Mouse (Mus musculus) embryonic fibroblast, embryonic 13.5 days (primary cell): ENCODE measurements around the gene Gm7271. TPM values are rescaled to one million over a fixed set of nuclear protein-coding genes. Genes with fewer than 3 reads are reported as not detected.

Source experiments
- H3K27ac ChIP-seq: 2 replicates; pipeline ENCODE4 v1.5.1; 2012; ENCODE audit warnings: low read length, control low read depth, inconsistent platforms; ENCODE audit not compliant: insufficient read depth
- H3K4me1 ChIP-seq: 2 replicates; pipeline ENCODE4 v1.6.1; 2011; ENCODE audit warnings: low read length; ENCODE audit not compliant: control insufficient read depth, insufficient read depth
- H3K4me3 ChIP-seq: 2 replicates; pipeline ENCODE4 v1.5.1; 2011; ENCODE audit warnings: mild to moderate bottlenecking, control low read depth, low read length; ENCODE audit not compliant: insufficient read depth
- CTCF ChIP-seq: IDR thresholded peaks from 2 replicates; pipeline ENCODE4 v1.5.1; 2011; ENCODE audit warnings: mild to moderate bottlenecking, control low read depth, low read length, moderate library complexity, borderline replicate concordance; ENCODE audit not compliant: insufficient read depth
- POLR2A ChIP-seq: IDR thresholded peaks from 2 replicates; pipeline ENCODE4 v1.6.1; 2011; ENCODE audit warnings: low read depth, mild to moderate bottlenecking, control low read depth, low read length, moderate library complexity
- polyA plus RNA-seq: library from polyadenylated mRNA; stranded (reverse); fragments of >200 nt; gene quantifications from 2 replicates; pipeline ENCODE4 v1.2.4, GENCODE M21; 2011; ENCODE audit warnings: low read depth; ENCODE audit not compliant: missing spikeins, insufficient read length

Gm7271 gene
- polyA plus RNA-seq: not detected in 2 replicates

DNA sequence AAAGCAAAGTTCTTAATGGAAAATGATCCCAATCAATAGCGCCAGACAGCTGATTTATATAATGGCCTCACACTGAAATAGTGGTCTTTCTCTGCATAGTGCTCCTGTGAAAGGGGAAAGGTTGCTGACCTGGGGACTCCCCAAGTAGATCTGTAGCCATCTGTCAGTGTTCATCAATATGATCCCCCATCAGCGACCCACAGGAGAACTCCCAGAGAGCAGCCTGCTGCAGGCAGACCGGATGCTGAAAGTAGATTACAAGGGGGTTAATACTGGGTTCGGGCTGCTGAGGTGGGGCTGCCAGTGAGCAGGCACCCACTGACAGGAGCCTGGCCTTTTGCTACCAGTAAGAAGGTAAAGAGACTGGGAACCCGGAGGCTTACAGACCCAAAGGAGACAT lies at the start of gene Gm7271:
Gene Gm7271, plus strand, starts transcription at position 230 of the 400 bp plus-strand sequence.
- Histone ChIP-seq H3K4me1 (no peaks in the 10 kb centered on the region), H3K4me3 (no peak within 1 kb of the TSS), H3K27ac (no peak within 1 kb of the TSS)
- TF ChIP-seq CTCF (no peak), POLR2A (no peak)

DNA sequence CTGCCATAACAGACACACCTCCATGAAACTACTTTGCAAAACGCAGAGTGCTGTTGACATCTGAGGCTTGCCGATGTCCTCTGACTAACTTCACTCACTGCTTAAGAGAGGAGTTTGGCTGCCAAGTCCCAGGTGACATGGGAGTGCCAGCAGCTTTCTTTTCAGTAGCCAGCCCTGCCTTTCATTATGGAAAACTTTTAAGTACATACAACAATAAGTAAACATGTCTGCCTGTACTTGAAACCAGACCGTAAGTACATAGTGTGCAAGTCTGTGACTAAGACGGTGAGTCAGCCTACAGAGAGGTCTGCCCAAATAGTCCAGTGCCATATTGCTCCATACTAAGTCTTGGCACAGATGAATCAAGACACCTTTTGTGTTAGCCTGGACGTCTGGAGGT lies 46.7 kb upstream of the Gm7271 start:
- Histone ChIP-seq H3K4me1 (peaks cover 3% of the 10 kb centered on the region; the same call in 1 of the 2 replicates), H3K27ac (no peak overlapping the region), H3K4me3 (no peak overlapping the region)
- TF ChIP-seq CTCF (no peak), POLR2A (no peak)

- Histone ChIP-seq H3K27ac (0 out of 2 replicates have a peak overlapping the region, but pooled peaks have one; percentile 4), H3K4me1 (peaks cover 3% of the 10 kb centered on the region; the same call in 1 of the 2 replicates), H3K4me3 (no peak overlapping the region)
- TF ChIP-seq CTCF (no peak), POLR2A (no peak)
Measured at GRCm38 (mm10) chr5:76437696-76438095, 46.1 kb upstream of the Gm7271 start.

- H3K27ac ChIP-seq: no peak overlapping the region
- no peak for TF ChIP-seq POLR2A
- no peak for TF ChIP-seq CTCF
- no peak overlapping the region for H3K4me3 ChIP-seq
- H3K4me1 ChIP-seq: peaks cover 3% of the 10 kb centered on the region; the same call in 1 of the 2 replicates
Measured at GRCm38 (mm10) chr5:76441431-76441830, 42.4 kb upstream of the Gm7271 start.

- no peak for TF ChIP-seq CTCF
- TF ChIP-seq POLR2A: no peak
- no peaks in the 10 kb centered on the region for H3K4me1 ChIP-seq
- H3K27ac ChIP-seq: no peak overlapping the region
- no peak overlapping the region for H3K4me3 ChIP-seq
Measured at GRCm38 (mm10) chr5:76474931-76475330, 8.9 kb upstream of the Gm7271 start.

- Histone ChIP-seq H3K4me3 (no peak overlapping the region), H3K4me1 (no peaks in the 10 kb centered on the region), H3K27ac (no peak overlapping the region)
- TF ChIP-seq CTCF: no peak
- TF ChIP-seq POLR2A: no peak
Measured at GRCm38 (mm10) chr5:76476873-76477272, 7.0 kb upstream of the Gm7271 start.

DNA sequence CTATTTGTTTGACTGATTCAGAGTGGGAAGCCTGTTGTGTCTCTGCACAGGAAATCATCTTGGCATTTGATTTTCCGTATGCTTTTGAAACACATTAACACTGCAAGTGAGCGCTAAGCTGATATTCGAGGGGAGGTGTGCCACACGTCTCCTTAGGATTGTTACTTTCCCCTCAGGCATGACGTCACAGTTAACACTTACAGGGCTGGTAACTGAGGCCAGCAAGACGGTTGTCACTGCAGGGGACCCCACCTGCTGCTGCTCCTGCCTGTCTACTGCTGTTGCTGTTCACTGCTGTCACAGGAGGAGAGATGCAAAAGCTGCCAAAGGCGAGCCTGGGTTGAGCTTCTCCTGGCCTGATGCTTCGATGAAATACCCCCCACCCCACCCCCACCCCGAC lies 6.1 kb upstream of the Gm7271 start:
- no peak overlapping the region for H3K27ac ChIP-seq
- H3K4me1 ChIP-seq: no peaks in the 10 kb centered on the region
- H3K4me3 ChIP-seq: no peak overlapping the region
- TF ChIP-seq CTCF (no peak), POLR2A (no peak)

GRCm38 (mm10) chr5:76495126-76495525 lies 11.3 kb downstream of the Gm7271 start:
- Histone ChIP-seq H3K4me1 (no peaks in the 10 kb centered on the region), H3K4me3 (no peak overlapping the region), H3K27ac (no peak overlapping the region)
- no peak for TF ChIP-seq CTCF
- TF ChIP-seq POLR2A: no peak

GRCm38 (mm10) chr5:76522446-76522845 lies 38.6 kb downstream of the Gm7271 start:
- Histone ChIP-seq H3K27ac (no peak overlapping the region), H3K4me1 (no peaks in the 10 kb centered on the region), H3K4me3 (no peak overlapping the region)
- TF ChIP-seq POLR2A (no peak), CTCF (no peak)

GRCm38 (mm10) chr5:76524623-76525022 lies 40.8 kb downstream of the Gm7271 start:
- Histone ChIP-seq H3K27ac (no peak overlapping the region), H3K4me3 (no peak overlapping the region), H3K4me1 (no peaks in the 10 kb centered on the region)
- TF ChIP-seq POLR2A (no peak), CTCF (no peak)

- Histone ChIP-seq H3K4me1 (no peaks in the 10 kb centered on the region), H3K4me3 (no peak overlapping the region), H3K27ac (no peak overlapping the region)
- no peak for TF ChIP-seq CTCF
- TF ChIP-seq POLR2A: no peak
Measured at GRCm38 (mm10) chr5:76525066-76525465, 41.2 kb downstream of the Gm7271 start.
